Mouse (Mus musculus) forebrain, embryonic 11.5 days (tissue): Measurements from ENCODE around the gene Ntf3. TPM values are rescaled to one million over a fixed set of nuclear protein-coding genes. Genes with fewer than 3 reads are reported as not detected.

Experiments used
- ATAC-seq: fragments of 200-750 bp; cut with Nextera tagmentation; replicated peaks from 2 replicates; pipeline ENCODE4 v1.8.0; 2017; ENCODE audit warnings: moderate TSS enrichment; ENCODE audit not compliant: low FRiP score
- DNase-seq: peaks from one replicate; pipeline ENCODE4 v3.0.0-alpha.2; 2017; ENCODE audit warnings: low spot score
- H3K27ac ChIP-seq: fragments of 300-500 bp; sonication (generic); 2 replicates; pipeline ENCODE4 v1.5.1; 2014; ENCODE audit warnings: low read depth, low read length
- H3K27me3 ChIP-seq: fragments of 300-500 bp; sonication (generic); 2 replicates; pipeline ENCODE4 v1.6.1; 2014; ENCODE audit warnings: mild to moderate bottlenecking, low read length, mixed read lengths; ENCODE audit not compliant: control insufficient read depth, insufficient read depth
- H3K36me3 ChIP-seq: fragments of 300-500 bp; sonication (generic); 2 replicates; pipeline ENCODE4 v1.6.1; 2014; ENCODE audit warnings: mild to moderate bottlenecking, low read length, moderate library complexity, mixed read lengths; ENCODE audit not compliant: control insufficient read depth, insufficient read depth
- H3K4me1 ChIP-seq: fragments of 300-500 bp; sonication (generic); replicated peaks from 2 replicates; pipeline ENCODE4 v1.6.1; 2014; ENCODE audit warnings: low read length, mixed read lengths; ENCODE audit not compliant: control insufficient read depth, insufficient read depth
- H3K4me2 ChIP-seq: fragments of 300-500 bp; sonication (generic); 2 replicates; pipeline ENCODE4 v1.6.1; 2014; ENCODE audit warnings: low read depth, mild to moderate bottlenecking, low read length, moderate library complexity, mixed read lengths; ENCODE audit not compliant: severe bottlenecking
- H3K4me3 ChIP-seq: fragments of 300-500 bp; sonication (generic); 2 replicates; pipeline ENCODE4 v1.5.1; 2014; ENCODE audit warnings: low read depth, low read length
- H3K9ac ChIP-seq: fragments of 300-500 bp; sonication (generic); 2 replicates; pipeline ENCODE4 v1.6.1; 2014; ENCODE audit warnings: low read length
- H3K9me3 ChIP-seq: fragments of 300-500 bp; sonication (generic); 2 replicates; pipeline ENCODE4 v1.6.1; 2016; ENCODE audit warnings: low read length, mixed read lengths; ENCODE audit not compliant: control insufficient read depth
- WGBS: fragments of 180-500 bp; shearing (Covaris S2); extraction: QIAGEN DNeasy Blood & Tissue Kit; methylation state at CpG from one replicate; pipeline ENCODE4 v1.1.7; 2014; 5-methylcytosine and 5-hydroxymethylcytosine counted together
- polyA plus RNA-seq: library from polyadenylated mRNA; unstranded; fragments of >200 nt; fragmentation: Nextera tagmentation; extraction: Ambion mirVana; gene quantifications from 2 replicates; pipeline ENCODE4 v1.2.1, GENCODE M21; 2014

Ntf3 gene
- polyA plus RNA-seq, 1 experiment from 2014 or later = 4.1 TPM

GRCm38 (mm10) chr6:126163861-126164755 is 2.6 kb downstream of the Ntf3 start:
- Histone ChIP-seq H3K9ac (peak overlapping the region; percentile 33; the same call in 1 of the 2 replicates), H3K4me1 (peaks cover 21% of the 10 kb centered on the region; the same call in 1 of the 2 replicates), H3K4me2 (peak overlapping the region; percentile 72), H3K4me3 (peak overlapping the region; percentile 35), H3K27ac (no peak overlapping the region), H3K9me3 (no peaks in the 10 kb centered on the region), H3K36me3 (no peaks in the 10 kb centered on the region), H3K27me3 (peaks cover 53% of the 10 kb centered on the region)
- under 1% methylated on average over 39 of the region's 41 CpGs for WGBS
- ATAC-seq (no peak), DNase-seq (peak; percentile 66)

GRCm38 (mm10) chr6:126163181-126163621 is 3.5 kb downstream of the Ntf3 start:
- H3K36me3 ChIP-seq = no peaks in the 10 kb centered on the region
- peak overlapping the region; percentile 5; the same call in 1 of the 2 replicates for H3K9ac ChIP-seq
- no peak overlapping the region for H3K27ac ChIP-seq
- peak; percentile 84 for DNase-seq
- H3K27me3 ChIP-seq = peaks cover 53% of the 10 kb centered on the region
- under 1% methylated on average over 25 of the region's 25 CpGs for WGBS
- peak overlapping the region; percentile 72 for H3K4me2 ChIP-seq
- H3K9me3 ChIP-seq = no peaks in the 10 kb centered on the region
- H3K4me3 ChIP-seq = peak overlapping the region; percentile 35
- peak; percentile 72 for ATAC-seq
- H3K4me1 ChIP-seq = peaks cover 21% of the 10 kb centered on the region; the same call in 1 of the 2 replicates

- Histone ChIP-seq H3K4me3 (peak overlapping the region; percentile 35), H3K9me3 (no peaks in the 10 kb centered on the region), H3K4me2 (peak overlapping the region; percentile 72), H3K9ac (peak overlapping the region; percentile 5; the same call in 1 of the 2 replicates), H3K27me3 (peaks cover 53% of the 10 kb centered on the region), H3K36me3 (no peaks in the 10 kb centered on the region), H3K4me1 (peaks cover 21% of the 10 kb centered on the region; the same call in 1 of the 2 replicates), H3K27ac (no peak overlapping the region)
- peak; percentile 19; the same call in 1 of the 2 replicates for ATAC-seq
- DNase-seq = peak; percentile 63
- 11% methylated on average over 10 of the region's 10 CpGs for WGBS
Measured at GRCm38 (mm10) chr6:126162351-126162758, 4.4 kb downstream of the Ntf3 start.

GRCm38 (mm10) chr6:126161571-126162340 is 5.0 kb downstream of the Ntf3 start:
- H3K9me3 ChIP-seq = no peaks in the 10 kb centered on the region
- no peak overlapping the region for H3K9ac ChIP-seq
- H3K4me2 ChIP-seq = peak overlapping the region; percentile 72; the same call in 1 of the 2 replicates
- peaks cover 21% of the 10 kb centered on the region; the same call in 1 of the 2 replicates for H3K4me1 ChIP-seq
- H3K27me3 ChIP-seq = peaks cover 52% of the 10 kb centered on the region
- 58% methylated on average over 8 of the region's 8 CpGs for WGBS
- ATAC-seq (no peak), DNase-seq (no peak)
- H3K36me3 ChIP-seq = no peaks in the 10 kb centered on the region
- H3K4me3 ChIP-seq = no peak overlapping the region
- H3K27ac ChIP-seq = no peak overlapping the region

- Histone ChIP-seq H3K9me3 (no peaks in the 10 kb centered on the region), H3K4me3 (no peak overlapping the region), H3K4me1 (peaks cover 10% of the 10 kb centered on the region; the same call in 1 of the 2 replicates), H3K27ac (no peak overlapping the region), H3K36me3 (no peaks in the 10 kb centered on the region), H3K4me2 (no peak overlapping the region), H3K9ac (no peak overlapping the region), H3K27me3 (peaks cover 39% of the 10 kb centered on the region)
- 73% methylated on average over 5 of the region's 5 CpGs for WGBS
- ATAC-seq (no peak), DNase-seq (no peak)
Measured at GRCm38 (mm10) chr6:126160067-126160411, 6.7 kb downstream of the Ntf3 start.

- DNase-seq (no peak), ATAC-seq (no peak)
- no peak overlapping the region for H3K4me3 ChIP-seq
- H3K27me3 ChIP-seq = peaks cover 35% of the 10 kb centered on the region
- H3K4me1 ChIP-seq = peaks cover 8% of the 10 kb centered on the region; the same call in 1 of the 2 replicates
- H3K9me3 ChIP-seq = no peaks in the 10 kb centered on the region
- H3K36me3 ChIP-seq = no peaks in the 10 kb centered on the region
- no peak overlapping the region for H3K9ac ChIP-seq
- no peak overlapping the region for H3K4me2 ChIP-seq
- 82% methylated on average over 13 of the region's 13 CpGs for WGBS
- H3K27ac ChIP-seq = no peak overlapping the region
Measured at GRCm38 (mm10) chr6:126159279-126160066, 7.2 kb downstream of the Ntf3 start.

GRCm38 (mm10) chr6:126155928-126156327 is 10.8 kb downstream of the Ntf3 start:
- DNase-seq = no peak

More at GRCm38 (mm10) chr6:126155928-126156327, 10.8 kb downstream of the Ntf3 start:
- Histone ChIP-seq H3K27ac (no peak overlapping the region), H3K4me1 (no peaks in the 10 kb centered on the region), H3K4me2 (no peak overlapping the region), H3K4me3 (no peak overlapping the region), H3K27me3 (peaks cover 8% of the 10 kb centered on the region; the same call in 1 of the 2 replicates), H3K9ac (no peak overlapping the region), H3K36me3 (no peaks in the 10 kb centered on the region), H3K9me3 (no peaks in the 10 kb centered on the region)
- ATAC-seq = no peak
- WGBS = 93% methylated on average over 2 of the region's 2 CpGs
